Mouse (Mus musculus) liver, postnatal 0 days (tissue): ENCODE data around the gene Zmat1.

ENCODE experiments used
- CTCF ChIP-seq: sonication (generic); IDR thresholded peaks from 2 replicates; pipeline ENCODE4 v1.5.1; 2016; ENCODE audit warnings: antibody characterized with exemption, low read depth
- EP300 ChIP-seq: IDR thresholded peaks from 2 replicates; pipeline ENCODE4 v1.6.1; 2016; ENCODE audit warnings: antibody characterized with exemption, low read depth, mild to moderate bottlenecking

GRCm38 (mm10) chrX:134929927-134930326 is 79.1 kb downstream of the Zmat1 start:
- TF ChIP-seq CTCF = no peak
- no peak for TF ChIP-seq EP300
